In the genomic region with DNA sequence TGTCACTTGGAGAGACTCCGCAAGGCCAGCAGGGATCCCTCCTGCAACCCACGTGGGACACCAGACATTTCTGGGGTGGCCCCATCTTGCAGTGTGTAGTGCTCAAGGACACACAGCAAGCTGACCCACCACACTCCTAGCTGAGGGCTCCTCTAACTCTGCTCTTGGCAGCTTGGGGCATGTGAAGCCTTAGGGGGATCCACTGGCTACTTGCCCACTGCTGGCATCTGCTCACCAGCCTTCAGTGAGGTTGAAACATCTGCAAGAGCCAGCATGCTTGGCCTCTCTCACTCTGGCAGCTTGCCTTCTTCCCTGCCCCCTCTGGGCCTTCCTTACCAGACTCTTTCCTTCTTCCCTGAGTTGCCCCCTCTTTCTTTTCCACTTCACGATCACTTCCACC, we compare ENCODE assay signal across 10 mouse cellular contexts.
A peak's percentile ranks its signal among the peaks of the same experiment; 100 is the strongest.
DNase-seq lines count a peak whose midpoint lies in the region; ATAC-seq and TF ChIP-seq lines count a peak whose summit lies in the region.
"Had no signal": no experiment of that assay in that cellular context is flagged by ENCODE, and none has a peak within 500 bp of the region (broad histone marks: within the 10 kb centered on the region; RNA-seq: fewer than 3 reads in every experiment).

No protein-coding gene starts in this region.

- no peak for TF ChIP-seq CTCF in intestine, postnatal 0 days (IDR thresholded peaks at IDR 0.05; ENCODE audit: low read depth)

- H3K36me3 ChIP-seq in hindbrain, embryonic 13.5 days = no peaks in the 10 kb centered on the region
- no peaks in the 10 kb centered on the region for H3K36me3 ChIP-seq in hindbrain, embryonic 11.5 days (ENCODE audit: control insufficient read depth, insufficient read depth, low read length)
- H3K36me3 ChIP-seq in forebrain, embryonic 16.5 days (ENCODE audit: control insufficient read depth, insufficient read depth) = no peaks in the 10 kb centered on the region
- H3K36me3 ChIP-seq in intestine, postnatal 0 days (ENCODE audit: control insufficient read depth, insufficient read depth) = no peaks in the 10 kb centered on the region
- H3K36me3 ChIP-seq: heart, embryonic 15.5 days had no signal

- peak overlapping the region; percentile 71 for H3K27ac ChIP-seq in hindbrain, embryonic 13.5 days
- H3K27ac ChIP-seq in hindbrain, embryonic 11.5 days (ENCODE audit: low read depth, low read length) = no peak overlapping the region
- no peak overlapping the region for H3K27ac ChIP-seq in forebrain, embryonic 16.5 days (ENCODE audit: low read length)
- no peak overlapping the region for H3K27ac ChIP-seq in intestine, postnatal 0 days (ENCODE audit: low read depth, low read length)
- H3K27ac ChIP-seq: heart, embryonic 15.5 days had no signal

- no peak overlapping the region for H3K4me3 ChIP-seq in hindbrain, embryonic 13.5 days
- H3K4me3 ChIP-seq in hindbrain, embryonic 11.5 days (ENCODE audit: low read depth, low read length) = no peak overlapping the region
- H3K4me3 ChIP-seq in forebrain, embryonic 16.5 days (replicated peaks; ENCODE audit: low read length) = no peak overlapping the region
- H3K4me3 ChIP-seq in intestine, postnatal 0 days (ENCODE audit: low read depth, low read length) = no peak overlapping the region
- H3K4me3 ChIP-seq: heart, embryonic 15.5 days had no signal

- no peak overlapping the region for H3K9ac ChIP-seq in hindbrain, embryonic 13.5 days
- H3K9ac ChIP-seq in hindbrain, embryonic 11.5 days (ENCODE audit: low read depth, low read length) = no peak overlapping the region
- H3K9ac ChIP-seq in forebrain, embryonic 16.5 days (replicated peaks; ENCODE audit: low read depth, low read length) = no peak overlapping the region
- no peak overlapping the region for H3K9ac ChIP-seq in intestine, postnatal 0 days (ENCODE audit: low read depth, low read length)
- H3K9ac ChIP-seq: heart, embryonic 15.5 days had no signal

- peaks cover 19% of the 10 kb centered on the region for H3K4me1 ChIP-seq in hindbrain, embryonic 13.5 days (replicated peaks)
- H3K4me1 ChIP-seq in hindbrain, embryonic 11.5 days (replicated peaks; ENCODE audit: control insufficient read depth, insufficient read depth, low read length) = no peaks in the 10 kb centered on the region
- peaks cover 17% of the 10 kb centered on the region for H3K4me1 ChIP-seq in forebrain, embryonic 16.5 days (replicated peaks; ENCODE audit: control insufficient read depth, insufficient read depth, low read length)
- no peaks in the 10 kb centered on the region for H3K4me1 ChIP-seq in intestine, postnatal 0 days (replicated peaks; ENCODE audit: control insufficient read depth, insufficient read depth, low read length)
- H3K4me1 ChIP-seq: heart, embryonic 15.5 days had no signal

- H3K4me2 ChIP-seq in hindbrain, embryonic 13.5 days = no peak overlapping the region
- no peak overlapping the region for H3K4me2 ChIP-seq in hindbrain, embryonic 11.5 days (replicated peaks; ENCODE audit: low read depth, low read length)
- no peak overlapping the region for H3K4me2 ChIP-seq in forebrain, embryonic 16.5 days (ENCODE audit: low read length)
- no peak overlapping the region for H3K4me2 ChIP-seq in intestine, postnatal 0 days (replicated peaks; ENCODE audit: low read depth)
- H3K4me2 ChIP-seq: heart, embryonic 15.5 days had no signal

- peaks cover 2% of the 10 kb centered on the region; the same call in 1 of the 2 replicates for H3K27me3 ChIP-seq in hindbrain, embryonic 13.5 days
- H3K27me3 ChIP-seq in hindbrain, embryonic 11.5 days (ENCODE audit: control insufficient read depth, insufficient read depth, low read length) = no peaks in the 10 kb centered on the region
- no peaks in the 10 kb centered on the region for H3K27me3 ChIP-seq in forebrain, embryonic 16.5 days (replicated peaks; ENCODE audit: control insufficient read depth, insufficient read depth, low read length)
- no peaks in the 10 kb centered on the region for H3K27me3 ChIP-seq in intestine, postnatal 0 days (replicated peaks; ENCODE audit: control insufficient read depth, insufficient read depth, low read length)
- H3K27me3 ChIP-seq: heart, embryonic 15.5 days had no signal

- 78% methylated on average over 3 of the region's 3 CpGs for WGBS in hindbrain, embryonic 13.5 days
- WGBS in hindbrain, embryonic 11.5 days = 84% methylated on average over 3 of the region's 3 CpGs
- WGBS in forebrain, embryonic 16.5 days = 38% methylated on average over 3 of the region's 3 CpGs
- 69% methylated on average over 3 of the region's 3 CpGs for WGBS in intestine, postnatal 0 days

- peak; percentile 57 for ATAC-seq in hindbrain, embryonic 13.5 days (ENCODE audit: low FRiP score)
- no peak for ATAC-seq in hindbrain, embryonic 11.5 days (ENCODE audit: low FRiP score)
- peak; percentile 44 for ATAC-seq in forebrain, embryonic 16.5 days
- ATAC-seq in intestine, postnatal 0 days = no peak
- no peak for ATAC-seq in monocyte, adult 5-6 weeks (replicated peaks; ENCODE audit: insufficient number of reproducible peaks, low FRiP score, low TSS enrichment, poor library complexity, severe bottlenecking)
- ATAC-seq: intestine, embryonic 16.5 days had no signal

- DNase-seq in hindbrain, embryonic 11.5 days (ENCODE audit: low spot score) = no peak
- peak; percentile 79 to 82 for DNase-seq in right cerebral cortex, postnatal 10 days (ENCODE audit: low spot score in 2 of 2)
- DNase-seq in right cerebral cortex, adult 18-20 months = no peak
- DNase-seq: lung, adult 2 months had no signal

- no peaks in the 10 kb centered on the region for H3K9me3 ChIP-seq in hindbrain, embryonic 13.5 days
- no peaks in the 10 kb centered on the region for H3K9me3 ChIP-seq in hindbrain, embryonic 11.5 days (ENCODE audit: control insufficient read depth, low read length)
- no peaks in the 10 kb centered on the region for H3K9me3 ChIP-seq in forebrain, embryonic 16.5 days (ENCODE audit: control insufficient read depth, low read length)
- H3K9me3 ChIP-seq in intestine, postnatal 0 days (ENCODE audit: control insufficient read depth) = no peaks in the 10 kb centered on the region
- H3K9me3 ChIP-seq: heart, embryonic 15.5 days had no signal

Comparison
In these comparisons a context has a peak if more than half of its experiments do, and no peak if none do; other contexts are left out.
1. ATAC-seq: peak in hindbrain, embryonic 13.5 days (single experiment) and forebrain, embryonic 16.5 days (single experiment); none in hindbrain, embryonic 11.5 days (single experiment), intestine, postnatal 0 days (single experiment) and monocyte, adult 5-6 weeks (single experiment).
2. DNase-seq: peak in right cerebral cortex, postnatal 10 days (2 of 2); none in hindbrain, embryonic 11.5 days (single experiment) and right cerebral cortex, adult 18-20 months (single experiment).